In genomic region chr9:31304358-31304757, GRCm38 (mm10) we compare ENCODE assay signal across 22 mouse cellular contexts. TPM values are rescaled to one million over a fixed set of nuclear protein-coding genes. Genes with fewer than 3 reads are reported as not detected.
A peak's percentile ranks its signal among the peaks of the same experiment; 100 is the strongest.
DNase-seq lines count a peak whose midpoint lies in the region; ATAC-seq and TF ChIP-seq lines count a peak whose summit lies in the region.
"Had no signal": no experiment of that assay in that cellular context is flagged by ENCODE, and none has a peak within 500 bp of the region (broad histone marks: within the 10 kb centered on the region; RNA-seq: fewer than 3 reads in every experiment).

No protein-coding gene starts in this region.

- no peak for TF ChIP-seq EP300 in heart, adult 2 months (IDR thresholded peaks at IDR 0.05; ENCODE audit: insufficient read depth, low read depth, low read length)

- WGBS in heart, adult 2 months = 60% methylated on average over 3 of the region's 3 CpGs

- no peak for TF ChIP-seq CTCF in heart, adult 2 months (IDR thresholded peaks at IDR 0.05)

- H3K4me1 ChIP-seq in heart, adult 2 months (ENCODE audit: control insufficient read depth, insufficient read depth, low read length) = peaks cover 3% of the 10 kb centered on the region
- H3K4me1 ChIP-seq: embryonic facial prominence, embryonic 12.5 days had no signal

- no peaks in the 10 kb centered on the region for H3K36me3 ChIP-seq in heart, adult 2 months (ENCODE audit: control insufficient read depth, insufficient read depth, low read length)
- H3K36me3 ChIP-seq: embryonic facial prominence, embryonic 12.5 days; forebrain, embryonic 15.5 days had no signal

- no peaks in the 10 kb centered on the region for H3K27me3 ChIP-seq in heart, adult 2 months (ENCODE audit: control insufficient read depth, insufficient read depth, low read length)
- H3K27me3 ChIP-seq: CH12.LX; embryonic facial prominence, embryonic 12.5 days; forebrain, embryonic 13.5 days; forebrain, embryonic 15.5 days; Patski had no signal

- TF ChIP-seq POLR2A in heart, adult 2 months (IDR thresholded peaks at IDR 0.05; ENCODE audit: insufficient read depth, low read depth, low read length) = no peak

- no peak overlapping the region for H3K4me3 ChIP-seq in heart, adult 2 months
- H3K4me3 ChIP-seq: embryonic facial prominence, embryonic 10.5 days; embryonic facial prominence, embryonic 12.5 days; forebrain, embryonic 13.5 days; forebrain, embryonic 15.5 days had no signal

- no peak overlapping the region for H3K9ac ChIP-seq in heart, adult 2 months (ENCODE audit: low read depth, low read length)
- H3K9ac ChIP-seq: embryonic facial prominence, embryonic 12.5 days; forebrain, embryonic 13.5 days; forebrain, embryonic 15.5 days; forebrain, postnatal 0 days had no signal

- no peak overlapping the region for H3K27ac ChIP-seq in heart, adult 2 months
- H3K27ac ChIP-seq: embryonic facial prominence, embryonic 10.5 days; embryonic facial prominence, embryonic 12.5 days; forebrain, embryonic 13.5 days; forebrain, embryonic 15.5 days had no signal

- peak; percentile 66 for ATAC-seq in common myeloid progenitor, adult 5-6 weeks (replicated peaks; ENCODE audit: low read depth, poor library complexity, severe bottlenecking)
- ATAC-seq in hematopoietic stem cell, adult 5-6 weeks (replicated peaks in 1 of 2; ENCODE audit: insufficient read depth in 1 of 2, low FRiP score in 2 of 2, low TSS enrichment in 1 of 2, low read depth in 1 of 2, poor library complexity in 2 of 2, severe bottlenecking in 2 of 2) = peak; percentile 58 to 62
- no peak for ATAC-seq in frontal cortex, adult (ENCODE audit: low TSS enrichment)
- ATAC-seq: activated CD4-positive, CD25-positive, alpha-beta regulatory T cell, adult 4 months; CD4-positive, CD25-positive, alpha-beta regulatory T cell, adult 4 months; forebrain, embryonic 13.5 days; forebrain, embryonic 15.5 days; forebrain, postnatal 0 days; Patski had no signal

- no peaks in the 10 kb centered on the region for H3K79me2 ChIP-seq in heart, adult 2 months (replicated peaks; ENCODE audit: control insufficient read depth, insufficient read depth, low read length)

- no peak for DNase-seq in cerebellum, adult 18-20 months
- DNase-seq in heart, adult 2 months = no peak
- DNase-seq: adrenal gland, adult 8-10 months; adrenal gland, postnatal 14 days; B cell, adult 2 months; cerebellum, adult 11-12 months; cerebellum, adult 8-10 months; cerebellum, adult 9-11 months; cerebellum, postnatal 14 days; cerebellum, postnatal 36 days; forebrain, postnatal 0 days had no signal

- intact Hi-C loops in heart, adult 2 months (cut with DNase I) = no loop called here

RNA-seq across cellular contexts. Expression of gene Prdm10, which starts 24.0 kb away (rescaled TPM):
- total RNA-seq in common myeloid progenitor, adult 5-6 weeks (2017) = 9.4 and 11.4 TPM in 2 replicates
- 9.8 and 10.8 TPM in 2 replicates for total RNA-seq in hematopoietic stem cell, adult 5-6 weeks (2017)
- 1 to 10 TPM; 5.1 to 5.4 TPM for total RNA-seq in heart, adult 2 months (2021)
- 4.8 and 5.7 TPM in 2 replicates for polyA plus RNA-seq in heart, adult 2 months (2012; rRNA removed)
